Mouse (Mus musculus) inflammation-experienced regulatory T-cells, adult 6 months (primary cell): ENCODE measurements around the gene Iscu. TPM values are rescaled to one million over a fixed set of nuclear protein-coding genes. Genes with fewer than 3 reads are reported as not detected.
"Not testable (repeated sequence)": the region's sequence is repeated elsewhere in the genome, so short reads cannot be mapped to it uniquely, and the experiment has no call there.

ENCODE experiments used
- ATAC-seq: one replicate; pipeline ENCODE4 v1.8.0; 2017
- polyA plus RNA-seq, 3 experiments: library from polyadenylated mRNA; unstranded; fragments of 100-300 nt; shearing (Covaris generic); gene quantifications; one replicate each; pipeline ENCODE4 v1.2.1; 2017

The Iscu gene
- polyA plus RNA-seq, 3 experiments from 2014 or later, result 5.7 to 45.5 (median 16.1) TPM

GRCm38 (mm10) chr5:113761585-113761984 lies 11.0 kb upstream of the Iscu start:
- ATAC-seq, result no peak

- ATAC-seq, result no peak
Observed at GRCm38 (mm10) chr5:113764426-113764825, 8.1 kb upstream of the Iscu start.

- ATAC-seq, result no peak
Observed at GRCm38 (mm10) chr5:113765641-113766526, 6.7 kb upstream of the Iscu start.

GRCm38 (mm10) chr5:113768806-113769205 lies 3.7 kb upstream of the Iscu start:
- no peak for ATAC-seq

- ATAC-seq, result peak; percentile 67
Observed at GRCm38 (mm10) chr5:113771213-113772162, 1.1 kb upstream of the Iscu start.

- ATAC-seq, result no peak
Observed at GRCm38 (mm10) chr5:113772905-113773519, 464 bp downstream of the Iscu start.

- peak; percentile 45 for ATAC-seq
Observed at GRCm38 (mm10) chr5:113773664-113774063, 1.1 kb downstream of the Iscu start.

- ATAC-seq, result no peak
Observed at GRCm38 (mm10) chr5:113775585-113775984, 3.0 kb downstream of the Iscu start.

GRCm38 (mm10) chr5:113776128-113776895 lies 3.8 kb downstream of the Iscu start:
- ATAC-seq, result no peak

GRCm38 (mm10) chr5:113776896-113777226 lies 4.3 kb downstream of the Iscu start:
- ATAC-seq, result no peak

- not testable (repeated sequence) for ATAC-seq
Observed at GRCm38 (mm10) chr5:113777728-113778127, 5.2 kb downstream of the Iscu start.

- no peak for ATAC-seq
Observed at GRCm38 (mm10) chr5:113779569-113779968, 7.0 kb downstream of the Iscu start.

- no peak for ATAC-seq
Observed at GRCm38 (mm10) chr5:113780082-113780752, 7.7 kb downstream of the Iscu start.

- ATAC-seq, result no peak
Observed at GRCm38 (mm10) chr5:113780763-113781162, 8.2 kb downstream of the Iscu start.

- ATAC-seq, result no peak
Observed at GRCm38 (mm10) chr5:113781254-113781653, 8.7 kb downstream of the Iscu start.

- no peak for ATAC-seq
Observed at GRCm38 (mm10) chr5:113781875-113782274, 9.3 kb downstream of the Iscu start.

GRCm38 (mm10) chr5:113782624-113783023 lies 10.1 kb downstream of the Iscu start:
- ATAC-seq, result no peak

- no peak for ATAC-seq
Observed at GRCm38 (mm10) chr5:113783581-113784001, 11.0 kb downstream of the Iscu start.

GRCm38 (mm10) chr5:113784104-113784503 lies 11.6 kb downstream of the Iscu start:
- ATAC-seq, result not testable (repeated sequence)

GRCm38 (mm10) chr5:113786985-113787384 lies 14.4 kb downstream of the Iscu start:
- no peak for ATAC-seq

GRCm38 (mm10) chr5:113788645-113789044 lies 16.1 kb downstream of the Iscu start:
- no peak for ATAC-seq
